ENCODE assay signal across 9 mouse cellular contexts in genomic region chr2:51830286-51830944, GRCm38 (mm10).
DNase-seq lines count a peak whose midpoint lies in the region; ATAC-seq and TF ChIP-seq lines count a peak whose summit lies in the region.
"Had no signal": no experiment of that assay in that cellular context is flagged by ENCODE, and none has a peak within 500 bp of the region (broad histone marks: within the 10 kb centered on the region; RNA-seq: fewer than 3 reads in every experiment).

No protein-coding gene starts in this region.

- no peaks in the 10 kb centered on the region for H3K36me3 ChIP-seq in liver, postnatal 0 days (replicated peaks; ENCODE audit: insufficient read depth, low read length)
- H3K36me3 ChIP-seq in neural tube, embryonic 14.5 days (ENCODE audit: control insufficient read depth, insufficient read depth, low read length), result no peaks in the 10 kb centered on the region
- H3K36me3 ChIP-seq: liver, embryonic 13.5 days had no signal

- 30% methylated on average over 7 of the region's 7 CpGs for WGBS in liver, postnatal 0 days (ENCODE audit: insufficient replicate concordance)
- 35% methylated on average over 7 of the region's 7 CpGs for WGBS in neural tube, embryonic 14.5 days

- TF ChIP-seq CTCF in liver, postnatal 0 days (IDR thresholded peaks at IDR 0.05; ENCODE audit: low read depth), result peak; percentile 72

- H3K4me3 ChIP-seq in liver, postnatal 0 days (ENCODE audit: low read depth, low read length), result no peak overlapping the region
- H3K4me3 ChIP-seq in neural tube, embryonic 14.5 days (ENCODE audit: low read depth, low read length), result no peak overlapping the region
- H3K4me3 ChIP-seq: liver, embryonic 13.5 days had no signal

- H3K4me2 ChIP-seq in liver, postnatal 0 days (ENCODE audit: low read depth, low read length), result no peak overlapping the region
- no peak overlapping the region for H3K4me2 ChIP-seq in neural tube, embryonic 14.5 days (ENCODE audit: low read depth, low read length)
- H3K4me2 ChIP-seq: liver, embryonic 13.5 days had no signal

- no peak for ATAC-seq in liver, postnatal 0 days
- peak; percentile 56; the same call in 1 of the 2 replicates for ATAC-seq in neural tube, embryonic 14.5 days (ENCODE audit: low read depth)

- no peaks in the 10 kb centered on the region for H3K27me3 ChIP-seq in liver, postnatal 0 days (ENCODE audit: insufficient read depth, low read length)
- H3K27me3 ChIP-seq in neural tube, embryonic 14.5 days (ENCODE audit: control insufficient read depth, insufficient read depth, low read length), result no peaks in the 10 kb centered on the region
- H3K27me3 ChIP-seq: liver, embryonic 13.5 days had no signal

- peak; percentile 9 to 13 for DNase-seq in urinary bladder, adult 18-20 months (ENCODE audit: low spot score in 2 of 2)
- DNase-seq in urinary bladder, adult 2 months (ENCODE audit: low spot score), result no peak
- peak; percentile 76 to 86 for DNase-seq in cerebellum, postnatal 14 days
- DNase-seq in gastrocnemius, postnatal 10 days, result peak; percentile 69
- peak; percentile 43 to 67 for DNase-seq in kidney, adult 8-10 months
- peak; percentile 44 for DNase-seq in liver, postnatal 0 days
- peak; percentile 43 for DNase-seq in yolk sac, embryonic 10.5 days (ENCODE audit: low spot score)
- DNase-seq: liver, embryonic 13.5 days had no signal

- no peak overlapping the region for H3K9ac ChIP-seq in liver, postnatal 0 days (replicated peaks)
- no peak overlapping the region for H3K9ac ChIP-seq in neural tube, embryonic 14.5 days (replicated peaks; ENCODE audit: low read depth, low read length)
- H3K9ac ChIP-seq: liver, embryonic 13.5 days had no signal

- no peak for TF ChIP-seq EP300 in liver, postnatal 0 days (IDR thresholded peaks at IDR 0.05; ENCODE audit: low read depth)

- no peaks in the 10 kb centered on the region for H3K4me1 ChIP-seq in liver, postnatal 0 days (ENCODE audit: insufficient read depth)
- H3K4me1 ChIP-seq in neural tube, embryonic 14.5 days (ENCODE audit: control insufficient read depth, insufficient read depth, low read length), result no peaks in the 10 kb centered on the region
- H3K4me1 ChIP-seq: liver, embryonic 13.5 days had no signal

- no peaks in the 10 kb centered on the region for H3K9me3 ChIP-seq in liver, postnatal 0 days (ENCODE audit: low read length)
- H3K9me3 ChIP-seq in neural tube, embryonic 14.5 days (ENCODE audit: control insufficient read depth, low read length), result no peaks in the 10 kb centered on the region
- H3K9me3 ChIP-seq: liver, embryonic 13.5 days had no signal

- no peak overlapping the region for H3K27ac ChIP-seq in liver, postnatal 0 days (ENCODE audit: low read depth)
- no peak overlapping the region for H3K27ac ChIP-seq in neural tube, embryonic 14.5 days (ENCODE audit: low read depth, low read length)
- H3K27ac ChIP-seq: liver, embryonic 13.5 days had no signal
